Mouse (Mus musculus) left cerebral cortex, adult 11 months (tissue): ENCODE measurements around the gene C030005K15Rik.
"Not testable (repeated sequence)": the region's sequence is repeated elsewhere in the genome, so short reads cannot be mapped to it uniquely, and the experiment has no call there.

Source experiments
- DNase-seq: peaks from one replicate; pipeline ENCODE4 v3.0.0; 2022; ENCODE audit warnings: low spot score

C030005K15Rik gene

GRCm38 (mm10) chr10:97726655-97727054 is at the start of gene C030005K15Rik:
Gene C030005K15Rik, minus strand, starts transcription at chr10:97726755.
- not testable (repeated sequence) for DNase-seq

- peak; percentile 68 for DNase-seq
These were observed 41.7 kb upstream of the C030005K15Rik start for GRCm38 (mm10) chr10:97768171-97768749.

GRCm38 (mm10) chr10:97753821-97754220 is 27.3 kb upstream of the C030005K15Rik start:
- no peak for DNase-seq

GRCm38 (mm10) chr10:97747231-97747630 is 20.7 kb upstream of the C030005K15Rik start:
- peak; percentile 34 for DNase-seq

- DNase-seq = no peak
These were observed 626 bp downstream of the C030005K15Rik start for GRCm38 (mm10) chr10:97725929-97726328.

GRCm38 (mm10) chr10:97722709-97723108 is 3.8 kb downstream of the C030005K15Rik start:
- DNase-seq = no peak

GRCm38 (mm10) chr10:97720625-97721024 is 5.9 kb downstream of the C030005K15Rik start:
- no peak for DNase-seq

- peak; percentile 25 for DNase-seq
These were observed 8.5 kb downstream of the C030005K15Rik start for GRCm38 (mm10) chr10:97718021-97718420.

GRCm38 (mm10) chr10:97717233-97717632 is 9.3 kb downstream of the C030005K15Rik start:
- DNase-seq = no peak

GRCm38 (mm10) chr10:97715289-97715906 is 11.2 kb downstream of the C030005K15Rik start:
- DNase-seq = no peak

- DNase-seq = no peak
These were observed 12.0 kb downstream of the C030005K15Rik start for GRCm38 (mm10) chr10:97714584-97714983.

GRCm38 (mm10) chr10:97712687-97713086 is 13.9 kb downstream of the C030005K15Rik start:
- DNase-seq = no peak

- no peak for DNase-seq
These were observed 22.0 kb downstream of the C030005K15Rik start for GRCm38 (mm10) chr10:97704562-97704961.

- no peak for DNase-seq
These were observed 24.2 kb downstream of the C030005K15Rik start for GRCm38 (mm10) chr10:97702321-97702720.

GRCm38 (mm10) chr10:97693398-97694135 is 33.0 kb downstream of the C030005K15Rik start:
- DNase-seq = no peak

- no peak for DNase-seq
These were observed 33.6 kb downstream of the C030005K15Rik start, which contains the start of gene Ccer1 for GRCm38 (mm10) chr10:97692913-97693312. Gene Ccer1, plus strand, starts transcription at chr10:97693059.

- no peak for DNase-seq
These were observed 37.1 kb downstream of the C030005K15Rik start for GRCm38 (mm10) chr10:97689425-97689824.

GRCm38 (mm10) chr10:97687198-97687597 is 39.4 kb downstream of the C030005K15Rik start:
- DNase-seq = no peak

- no peak for DNase-seq
These were observed 43.6 kb downstream of the C030005K15Rik start for GRCm38 (mm10) chr10:97682981-97683380.
